Mouse (Mus musculus) testis, adult 2 months (tissue): ENCODE measurements around the gene Slc27a1. TPM values are rescaled to one million over a fixed set of nuclear protein-coding genes. Genes with fewer than 3 reads are reported as not detected.

Experiments used
- H3K27ac ChIP-seq: fragments of 200-500 bp; 2 replicates; pipeline ENCODE4 v1.5.1; 2012; ENCODE audit warnings: low read depth, low read length; ENCODE audit not compliant: control insufficient read depth, insufficient read depth
- H3K27me3 ChIP-seq: fragments of 200-500 bp; 2 replicates; pipeline ENCODE4 v1.6.1; 2012; ENCODE audit warnings: mild to moderate bottlenecking, low read length, moderate library complexity; ENCODE audit not compliant: control insufficient read depth, insufficient read depth
- H3K36me3 ChIP-seq: fragments of 200-500 bp; 2 replicates; pipeline ENCODE4 v1.6.1; 2012; ENCODE audit warnings: mild to moderate bottlenecking, low read length; ENCODE audit not compliant: control insufficient read depth, insufficient read depth
- H3K4me1 ChIP-seq: fragments of 200-500 bp; 2 replicates; pipeline ENCODE4 v1.6.1; 2012; ENCODE audit warnings: low read length; ENCODE audit not compliant: control insufficient read depth, insufficient read depth
- H3K4me3 ChIP-seq: fragments of 200-500 bp; 2 replicates; pipeline ENCODE4 v1.5.1; 2012; ENCODE audit warnings: low read depth, mild to moderate bottlenecking, low read length, moderate library complexity, mixed read lengths; ENCODE audit not compliant: control insufficient read depth
- CTCF ChIP-seq: fragments of 200-500 bp; IDR thresholded peaks from 2 replicates; pipeline ENCODE4 v1.5.1; 2012; ENCODE audit warnings: low read depth, mild to moderate bottlenecking, inconsistent platforms, low read length, moderate library complexity; ENCODE audit not compliant: control insufficient read depth, insufficient read depth, insufficient replicate concordance
- POLR2A ChIP-seq: fragments of 200-500 bp; IDR thresholded peaks from 2 replicates; pipeline ENCODE4 v1.6.1; 2012; ENCODE audit warnings: low read depth, mild to moderate bottlenecking, inconsistent platforms, low read length, moderate library complexity; ENCODE audit not compliant: control insufficient read depth
- polyA plus RNA-seq: library from polyadenylated mRNA; depleted of rRNA; stranded (reverse); fragments of >200 nt; gene quantifications from 2 replicates; pipeline ENCODE4 v1.2.3, GENCODE M21; 2012

The Slc27a1 gene
- polyA plus RNA-seq, 1 experiment = 82.1 TPM

- TF ChIP-seq CTCF (no peak), POLR2A (no peak)
- no peaks in the 10 kb centered on the region for H3K36me3 ChIP-seq
- H3K4me3 ChIP-seq = no peak overlapping the region
- H3K4me1 ChIP-seq = peaks cover 19% of the 10 kb centered on the region
- no peaks in the 10 kb centered on the region for H3K27me3 ChIP-seq
- H3K27ac ChIP-seq = no peak overlapping the region
Observed at GRCm38 (mm10) chr8:71625088-71625487, 56.4 kb downstream of the Slc27a1 start.

GRCm38 (mm10) chr8:71626753-71627152 lies 58.1 kb downstream of the Slc27a1 start:
- Histone ChIP-seq H3K4me3 (no peak overlapping the region), H3K4me1 (peaks cover 23% of the 10 kb centered on the region), H3K27ac (no peak overlapping the region), H3K27me3 (no peaks in the 10 kb centered on the region), H3K36me3 (no peaks in the 10 kb centered on the region)
- no peak for TF ChIP-seq POLR2A
- TF ChIP-seq CTCF = no peak

GRCm38 (mm10) chr8:71627265-71628099 lies 58.8 kb downstream of the Slc27a1 start:
- TF ChIP-seq POLR2A (no peak), CTCF (no peak)
- no peaks in the 10 kb centered on the region for H3K36me3 ChIP-seq
- no peak overlapping the region for H3K27ac ChIP-seq
- H3K4me1 ChIP-seq = peaks cover 23% of the 10 kb centered on the region
- no peaks in the 10 kb centered on the region for H3K27me3 ChIP-seq
- no peak overlapping the region for H3K4me3 ChIP-seq

GRCm38 (mm10) chr8:71628396-71629095 lies 59.9 kb downstream of the Slc27a1 start:
- TF ChIP-seq POLR2A = no peak
- no peak for TF ChIP-seq CTCF
- H3K27ac ChIP-seq = peak overlapping the region; percentile 69
- H3K4me3 ChIP-seq = peak overlapping the region; percentile 85
- no peaks in the 10 kb centered on the region for H3K36me3 ChIP-seq
- no peaks in the 10 kb centered on the region for H3K27me3 ChIP-seq
- peaks cover 28% of the 10 kb centered on the region for H3K4me1 ChIP-seq

GRCm38 (mm10) chr8:71629096-71629697 lies 60.5 kb downstream of the Slc27a1 start:
- H3K36me3 ChIP-seq = no peaks in the 10 kb centered on the region
- peak overlapping the region; percentile 85 for H3K4me3 ChIP-seq
- TF ChIP-seq CTCF (peak; percentile 22; the same call in 1 of the 2 replicates), POLR2A (peak; percentile 72)
- H3K27ac ChIP-seq = peak overlapping the region; percentile 69
- no peaks in the 10 kb centered on the region for H3K27me3 ChIP-seq
- H3K4me1 ChIP-seq = peaks cover 34% of the 10 kb centered on the region

- H3K27ac ChIP-seq = no peak overlapping the region; the same call in 1 of the 2 replicates
- H3K4me3 ChIP-seq = peak overlapping the region; percentile 85
- peaks cover 38% of the 10 kb centered on the region for H3K4me1 ChIP-seq
- no peaks in the 10 kb centered on the region for H3K36me3 ChIP-seq
- no peaks in the 10 kb centered on the region for H3K27me3 ChIP-seq
- TF ChIP-seq CTCF = no peak
- no peak; the same call in 1 of the 2 replicates for TF ChIP-seq POLR2A
Observed at GRCm38 (mm10) chr8:71629781-71630212, 61.1 kb downstream of the Slc27a1 start.

DNA sequence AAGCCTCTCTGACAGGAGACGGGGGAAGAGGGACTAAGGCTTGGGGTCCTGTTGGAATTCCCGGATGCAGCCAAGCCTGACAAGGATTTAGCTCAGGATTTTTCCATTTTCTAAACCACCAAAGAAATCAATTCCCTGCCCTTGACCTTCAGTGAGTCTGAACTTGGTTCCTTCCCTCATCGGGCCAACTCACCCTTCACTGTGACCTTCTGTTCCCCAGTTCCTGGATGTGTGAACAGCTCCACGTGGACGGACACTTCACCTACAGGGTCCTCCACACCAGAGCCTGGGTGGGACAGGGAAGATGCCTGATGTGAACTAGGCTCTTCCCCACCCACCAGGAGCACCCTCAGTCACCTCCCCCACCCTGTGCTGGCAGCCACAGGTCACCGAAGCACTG lies 62.1 kb downstream of the Slc27a1 start:
- Histone ChIP-seq H3K27me3 (no peaks in the 10 kb centered on the region), H3K36me3 (no peaks in the 10 kb centered on the region), H3K4me1 (peaks cover 38% of the 10 kb centered on the region), H3K27ac (no peak overlapping the region), H3K4me3 (no peak overlapping the region)
- TF ChIP-seq POLR2A = no peak
- no peak for TF ChIP-seq CTCF
